Mouse (Mus musculus): ENCODE results near the gene Pilrb1.

Pilrb1 gene

GRCm38 (mm10) chr5:137828694-137829093 is 29.2 kb downstream of the Pilrb1 start:
- DNase-seq (ENCODE audit: low spot score), result no peak

- DNase-seq (ENCODE audit: low spot score), result no peak
Observed at GRCm38 (mm10) chr5:137826421-137826820, 31.5 kb downstream of the Pilrb1 start.

- no peak for DNase-seq (ENCODE audit: low spot score)
Observed at GRCm38 (mm10) chr5:137825971-137826370, 31.9 kb downstream of the Pilrb1 start.

GRCm38 (mm10) chr5:137825030-137825429 is 32.9 kb downstream of the Pilrb1 start:
- no peak for DNase-seq (ENCODE audit: low spot score)

- DNase-seq (ENCODE audit: low spot score), result no peak
Observed at GRCm38 (mm10) chr5:137823455-137824045, 34.4 kb downstream of the Pilrb1 start.

- no peak for DNase-seq (ENCODE audit: low spot score)
Observed at GRCm38 (mm10) chr5:137822602-137823001, 35.3 kb downstream of the Pilrb1 start.

- DNase-seq (ENCODE audit: low spot score), result no peak
Observed at GRCm38 (mm10) chr5:137822126-137822525, 35.8 kb downstream of the Pilrb1 start.

- no peak for DNase-seq (ENCODE audit: low spot score)
Observed at GRCm38 (mm10) chr5:137817466-137818222, 40.3 kb downstream of the Pilrb1 start.

GRCm38 (mm10) chr5:137808316-137808715 is 49.6 kb downstream of the Pilrb1 start:
- DNase-seq (ENCODE audit: low spot score), result no peak

- DNase-seq (ENCODE audit: low spot score), result no peak
Observed at GRCm38 (mm10) chr5:137806158-137806557, 51.7 kb downstream of the Pilrb1 start.
